Mouse (Mus musculus): ENCODE data around the gene 9130019O22Rik.
"Not testable (repeated sequence)": the region's sequence is repeated elsewhere in the genome, so short reads cannot be mapped to it uniquely, and the experiment has no call there.

Gene 9130019O22Rik

GRCm38 (mm10) chr7:127378310-127378921 lies 8.6 kb downstream of the 9130019O22Rik start:
- DNase-seq (ENCODE audit: extremely low read depth, low read depth, low spot score), result no peak

GRCm38 (mm10) chr7:127375271-127376245 lies 11.4 kb downstream of the 9130019O22Rik start, which contains the start of gene Zfp747:
TSS of gene Zfp747 (minus strand) at chr7:127376050.
- peak; percentile 43 for DNase-seq (ENCODE audit: extremely low read depth, low read depth, low spot score)

DNA sequence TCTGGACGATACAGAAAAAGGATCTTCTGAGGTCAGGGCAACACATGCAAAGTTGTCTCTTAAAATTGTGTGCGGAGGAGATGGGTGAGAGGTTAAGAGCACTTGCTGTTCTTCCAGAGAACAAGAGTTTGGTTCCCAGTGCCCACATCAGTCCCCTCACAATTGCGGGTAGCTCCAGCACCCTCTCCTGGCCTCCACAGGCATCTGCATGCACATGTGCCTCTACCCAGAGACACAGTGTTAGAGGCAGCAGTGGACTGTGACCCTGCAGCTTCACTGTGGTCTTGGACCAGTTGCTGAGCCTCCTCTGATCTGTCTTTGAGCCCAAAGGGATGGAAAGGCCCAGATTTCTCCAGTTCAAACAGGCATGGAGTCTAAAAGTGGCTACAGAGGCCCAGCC lies 15.1 kb downstream of the 9130019O22Rik start:
- not testable (repeated sequence) for DNase-seq (ENCODE audit: extremely low read depth, low read depth, low spot score)

- no peak for DNase-seq (ENCODE audit: extremely low read depth, low read depth, low spot score)
Measured at GRCm38 (mm10) chr7:127371213-127371612, 15.8 kb downstream of the 9130019O22Rik start.

GRCm38 (mm10) chr7:127366249-127366648 lies 20.7 kb downstream of the 9130019O22Rik start:
- no peak for DNase-seq (ENCODE audit: extremely low read depth, low read depth, low spot score)

- DNase-seq (ENCODE audit: extremely low read depth, low read depth, low spot score), result no peak
Measured at GRCm38 (mm10) chr7:127364166-127364565, 22.8 kb downstream of the 9130019O22Rik start.

GRCm38 (mm10) chr7:127363475-127363921 lies 23.5 kb downstream of the 9130019O22Rik start:
- no peak for DNase-seq (ENCODE audit: extremely low read depth, low read depth, low spot score)

GRCm38 (mm10) chr7:127362418-127362817 lies 24.5 kb downstream of the 9130019O22Rik start:
- DNase-seq (ENCODE audit: extremely low read depth, low read depth, low spot score), result not testable (repeated sequence)

GRCm38 (mm10) chr7:127361449-127361848 lies 25.5 kb downstream of the 9130019O22Rik start:
- DNase-seq (ENCODE audit: extremely low read depth, low read depth, low spot score), result no peak

- DNase-seq (ENCODE audit: extremely low read depth, low read depth, low spot score), result no peak
Measured at GRCm38 (mm10) chr7:127360265-127360664, 26.7 kb downstream of the 9130019O22Rik start.

DNA sequence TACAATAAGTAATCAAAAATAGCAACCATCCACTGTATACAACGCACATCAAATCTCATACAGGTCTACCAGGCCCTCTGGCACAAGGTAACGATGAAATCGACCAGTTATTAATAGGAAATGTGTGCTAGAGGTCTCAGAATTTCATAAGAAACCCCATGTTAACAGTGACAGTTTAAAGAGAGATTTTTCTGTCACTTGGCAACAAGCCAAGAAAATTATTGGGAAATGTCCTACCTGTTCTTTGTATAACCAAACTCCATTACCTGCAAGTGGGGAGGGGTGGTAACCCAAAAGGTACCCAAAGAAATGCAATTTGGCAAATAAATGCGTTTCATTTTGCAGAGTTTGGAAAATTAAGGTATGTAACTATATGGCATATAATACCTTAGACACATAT lies 28.5 kb downstream of the 9130019O22Rik start:
- peak; percentile 51 for DNase-seq (ENCODE audit: extremely low read depth, low read depth, low spot score)

DNA sequence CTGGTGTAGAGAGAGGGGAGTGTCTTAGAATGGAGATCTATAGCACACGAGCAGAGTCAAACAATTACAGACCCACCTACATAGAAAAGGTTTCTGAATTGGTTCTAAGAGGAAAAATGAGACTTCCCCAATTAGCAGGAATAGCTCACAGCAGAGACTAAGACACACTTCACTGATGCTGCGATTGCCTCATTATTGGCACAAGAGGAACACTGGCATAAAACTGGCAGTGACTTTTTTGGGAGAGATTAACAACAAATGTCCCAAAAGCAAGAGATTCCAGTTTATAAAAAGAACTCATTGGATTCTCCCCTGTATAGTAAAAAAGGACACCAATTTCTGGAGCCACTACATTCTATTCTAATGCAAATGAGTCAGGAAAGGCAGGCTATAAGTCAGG lies 29.1 kb downstream of the 9130019O22Rik start:
- DNase-seq (ENCODE audit: extremely low read depth, low read depth, low spot score), result no peak

DNA sequence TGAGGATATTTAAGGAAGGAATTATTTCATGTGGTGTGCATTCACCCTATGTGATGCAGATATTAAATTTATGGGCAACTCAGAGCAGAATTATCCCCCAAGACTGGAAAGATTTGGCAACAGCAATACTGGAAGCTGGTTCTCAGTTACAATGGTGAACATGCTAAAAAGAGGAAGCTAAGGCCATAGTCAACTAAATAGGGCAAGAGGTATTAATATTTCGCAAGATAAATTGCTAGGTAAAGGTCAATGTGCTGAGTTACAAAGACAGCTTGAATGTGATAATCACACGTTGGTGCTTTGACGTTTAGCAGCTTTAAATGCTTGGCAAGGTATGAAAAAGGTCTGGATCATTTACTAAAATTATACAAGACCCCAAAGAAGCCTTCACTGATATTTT lies 31.2 kb downstream of the 9130019O22Rik start:
- DNase-seq (ENCODE audit: extremely low read depth, low read depth, low spot score), result no peak

- no peak for DNase-seq (ENCODE audit: extremely low read depth, low read depth, low spot score)
Measured at GRCm38 (mm10) chr7:127351230-127352004, 35.5 kb downstream of the 9130019O22Rik start.

DNA sequence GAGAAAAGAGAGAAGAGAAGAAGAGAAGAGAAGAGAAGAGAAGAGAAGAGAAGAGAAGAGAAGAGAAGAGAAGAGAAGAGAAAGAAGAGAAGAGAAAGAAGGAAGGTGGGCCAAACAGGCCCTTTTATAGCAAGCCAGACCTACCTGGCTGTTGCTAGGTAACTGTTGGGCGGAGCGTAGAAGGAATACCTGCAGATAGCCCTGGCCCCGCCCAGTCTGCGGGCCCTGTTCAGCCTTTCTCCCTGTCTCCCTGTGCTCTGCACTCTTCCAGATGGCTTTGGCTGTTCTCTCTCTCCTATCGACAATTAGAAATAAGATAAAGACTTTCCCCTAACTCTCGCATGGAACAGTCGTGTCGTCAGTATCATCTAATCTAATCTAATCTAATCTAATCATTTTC lies 40.3 kb downstream of the 9130019O22Rik start:
- DNase-seq (ENCODE audit: extremely low read depth, low read depth, low spot score), result no peak

GRCm38 (mm10) chr7:127345512-127346325 lies 41.2 kb downstream of the 9130019O22Rik start, which contains the start of gene Zfp768:
TSS of gene Zfp768 (minus strand) at chr7:127345589.
- no peak for DNase-seq (ENCODE audit: extremely low read depth, low read depth, low spot score)

DNA sequence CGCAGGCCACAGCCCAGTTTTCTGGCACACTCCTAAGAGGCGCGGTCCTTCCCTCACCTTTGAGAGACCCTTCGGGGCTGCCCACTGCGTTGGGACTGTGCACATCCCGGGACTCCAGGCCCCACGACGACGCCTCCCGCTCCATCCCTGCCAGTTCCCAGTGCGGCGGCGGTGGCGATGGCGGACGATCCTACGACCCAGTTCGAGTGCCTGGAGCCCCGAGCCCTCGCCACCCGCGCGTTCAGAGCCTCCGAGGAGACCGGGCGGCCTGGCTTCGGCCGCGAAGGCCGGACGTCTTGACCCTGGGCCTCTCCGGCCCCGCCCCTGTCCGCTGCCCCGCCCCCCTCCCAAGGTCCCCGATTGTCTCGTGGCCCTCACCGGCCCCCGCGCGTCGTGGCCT lies 41.9 kb downstream of the 9130019O22Rik start:
- no peak for DNase-seq (ENCODE audit: extremely low read depth, low read depth, low spot score)

- DNase-seq (ENCODE audit: extremely low read depth, low read depth, low spot score), result no peak
Measured at GRCm38 (mm10) chr7:127344371-127344770, 42.6 kb downstream of the 9130019O22Rik start.

DNA sequence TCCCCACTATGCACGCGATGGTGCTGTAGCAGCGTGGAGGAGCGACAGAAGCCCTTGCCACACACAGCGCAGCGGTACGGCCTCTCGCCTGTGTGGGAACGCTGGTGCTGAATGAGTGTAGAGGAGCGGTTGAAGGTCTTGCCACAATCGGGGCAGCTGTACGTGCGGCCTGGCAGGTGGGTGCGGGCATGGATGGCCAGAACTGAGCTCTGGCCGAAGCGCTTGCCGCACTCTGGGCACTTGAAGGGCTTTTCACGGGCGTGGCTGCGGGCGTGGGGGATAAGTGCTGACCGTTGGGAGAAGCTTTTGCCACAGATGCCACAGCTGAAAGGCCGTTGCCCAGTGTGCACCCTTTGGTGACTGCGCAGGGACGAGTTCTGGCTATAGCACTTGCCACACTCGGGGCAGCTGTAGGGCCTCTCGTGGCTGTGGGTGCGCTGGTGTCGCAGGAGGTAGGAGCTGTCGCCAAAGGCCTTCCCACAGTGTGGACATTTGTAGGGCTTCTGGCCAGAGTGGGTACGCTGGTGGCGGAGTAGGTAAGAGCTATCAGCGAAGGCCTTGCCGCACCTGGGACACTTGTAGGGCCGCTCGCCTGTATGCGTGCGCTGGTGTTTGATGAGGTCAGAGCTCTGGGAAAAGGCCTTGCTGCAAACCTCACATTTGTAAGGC lies 43.5 kb downstream of the 9130019O22Rik start:
- DNase-seq (ENCODE audit: extremely low read depth, low read depth, low spot score), result no peak

DNA sequence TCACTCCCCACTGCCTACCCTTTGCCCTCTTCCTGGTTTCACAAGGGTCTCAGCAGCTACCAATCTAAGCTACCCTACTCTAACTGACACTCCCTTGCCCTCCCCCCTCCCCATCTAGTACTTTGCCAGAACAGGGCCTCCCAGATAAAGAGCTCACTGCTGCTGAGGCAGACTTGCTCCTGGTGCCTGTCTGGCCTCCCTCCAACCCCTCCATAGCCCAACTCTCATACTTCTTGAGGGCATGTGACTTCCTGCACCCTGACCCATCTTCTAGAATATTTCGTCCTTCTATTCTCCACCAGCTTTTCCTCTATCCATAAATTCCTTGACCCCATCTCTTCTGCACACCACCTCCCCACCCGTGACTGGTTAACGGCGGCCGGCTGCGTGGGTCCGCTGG lies 44.1 kb downstream of the 9130019O22Rik start:
- no peak for DNase-seq (ENCODE audit: extremely low read depth, low read depth, low spot score)

Measured in fat pad, adult 2 months (tissue).